Mouse (Mus musculus): Measurements from ENCODE around the gene Spindoc. TPM values are rescaled to one million over a fixed set of nuclear protein-coding genes. Genes with fewer than 3 reads are reported as not detected.
"Not testable (repeated sequence)": the region's sequence is repeated elsewhere in the genome, so short reads cannot be mapped to it uniquely, and the experiment has no call there.

Spindoc gene
- polyA plus RNA-seq, 1 experiment from 2014 or later = 34.6 TPM

- DNase-seq (ENCODE audit: low spot score) = no peak
- peaks cover 16% of the 10 kb centered on the region for H3K4me1 ChIP-seq (replicated peaks; ENCODE audit: control insufficient read depth, insufficient read depth, low read length)
- ATAC-seq (ENCODE audit: low FRiP score) = no peak
- H3K27me3 ChIP-seq (ENCODE audit: control insufficient read depth, insufficient read depth, low read length) = no peaks in the 10 kb centered on the region
- WGBS = 26% methylated on average over 22 of the region's 22 CpGs
- peak overlapping the region; percentile 89 for H3K4me2 ChIP-seq (replicated peaks; ENCODE audit: low read depth, low read length)
- H3K9me3 ChIP-seq (ENCODE audit: control insufficient read depth, low read length) = no peaks in the 10 kb centered on the region
- peak overlapping the region; percentile 94 for H3K27ac ChIP-seq (ENCODE audit: low read depth, low read length)
- H3K36me3 ChIP-seq (ENCODE audit: control insufficient read depth, insufficient read depth, low read length) = no peaks in the 10 kb centered on the region
- peak overlapping the region; percentile 99 for H3K9ac ChIP-seq (ENCODE audit: low read depth, low read length)
- peak overlapping the region; percentile 89 for H3K4me3 ChIP-seq (ENCODE audit: low read depth, low read length)
Measured at GRCm38 (mm10) chr19:7415916-7416833, 33.4 kb upstream of the Spindoc start.

GRCm38 (mm10) chr19:7412361-7412760 lies 29.6 kb upstream of the Spindoc start:
- ATAC-seq (ENCODE audit: low FRiP score) (no peak), DNase-seq (ENCODE audit: low spot score) (no peak)
- no peaks in the 10 kb centered on the region for H3K4me1 ChIP-seq (replicated peaks; ENCODE audit: control insufficient read depth, insufficient read depth, low read length)

GRCm38 (mm10) chr19:7404623-7405229 lies 21.9 kb upstream of the Spindoc start:
- DNase-seq (ENCODE audit: low spot score) (no peak), ATAC-seq (ENCODE audit: low FRiP score) (no peak)
- Histone ChIP-seq H3K27me3 (ENCODE audit: control insufficient read depth, insufficient read depth, low read length) (no peaks in the 10 kb centered on the region), H3K4me2 (replicated peaks; ENCODE audit: low read depth, low read length) (no peak overlapping the region), H3K4me3 (ENCODE audit: low read depth, low read length) (no peak overlapping the region), H3K9ac (ENCODE audit: low read depth, low read length) (no peak overlapping the region), H3K4me1 (replicated peaks; ENCODE audit: control insufficient read depth, insufficient read depth, low read length) (no peaks in the 10 kb centered on the region), H3K9me3 (ENCODE audit: control insufficient read depth, low read length) (no peaks in the 10 kb centered on the region), H3K27ac (ENCODE audit: low read depth, low read length) (no peak overlapping the region), H3K36me3 (ENCODE audit: control insufficient read depth, insufficient read depth, low read length) (no peaks in the 10 kb centered on the region)
- 83% methylated on average over 9 of the region's 9 CpGs for WGBS

More at GRCm38 (mm10) chr19:7412361-7412760, 29.6 kb upstream of the Spindoc start:
- H3K9ac ChIP-seq (ENCODE audit: low read depth, low read length) = no peak overlapping the region
- no peaks in the 10 kb centered on the region for H3K36me3 ChIP-seq (ENCODE audit: control insufficient read depth, insufficient read depth, low read length)
- no peak overlapping the region for H3K4me3 ChIP-seq (ENCODE audit: low read depth, low read length)
- H3K9me3 ChIP-seq (ENCODE audit: control insufficient read depth, low read length) = no peaks in the 10 kb centered on the region
- no peaks in the 10 kb centered on the region for H3K27me3 ChIP-seq (ENCODE audit: control insufficient read depth, insufficient read depth, low read length)
- no peak overlapping the region for H3K27ac ChIP-seq (ENCODE audit: low read depth, low read length)
- H3K4me2 ChIP-seq (replicated peaks; ENCODE audit: low read depth, low read length) = no peak overlapping the region
- WGBS = 52% methylated on average over 2 of the region's 2 CpGs

- H3K36me3 ChIP-seq (ENCODE audit: control insufficient read depth, insufficient read depth, low read length) = no peaks in the 10 kb centered on the region
- ATAC-seq (ENCODE audit: low FRiP score) = no peak
Measured at GRCm38 (mm10) chr19:7400635-7401034, 17.8 kb upstream of the Spindoc start.

GRCm38 (mm10) chr19:7398898-7399297 lies 16.1 kb upstream of the Spindoc start:
- not testable (repeated sequence) for ATAC-seq (ENCODE audit: low FRiP score); H3K36me3 ChIP-seq (ENCODE audit: control insufficient read depth, insufficient read depth, low read length); H3K4me3 ChIP-seq (ENCODE audit: low read depth, low read length); DNase-seq (ENCODE audit: low spot score); H3K9me3 ChIP-seq (ENCODE audit: control insufficient read depth, low read length); H3K4me2 ChIP-seq (replicated peaks; ENCODE audit: low read depth, low read length); H3K9ac ChIP-seq (ENCODE audit: low read depth, low read length); H3K4me1 ChIP-seq (replicated peaks; ENCODE audit: control insufficient read depth, insufficient read depth, low read length); H3K27ac ChIP-seq (ENCODE audit: low read depth, low read length); H3K27me3 ChIP-seq (ENCODE audit: control insufficient read depth, insufficient read depth, low read length)
- 38% methylated on average over 24 of the region's 24 CpGs for WGBS

More at GRCm38 (mm10) chr19:7400635-7401034, 17.8 kb upstream of the Spindoc start:
- no peaks in the 10 kb centered on the region for H3K9me3 ChIP-seq (ENCODE audit: control insufficient read depth, low read length)
- 85% methylated on average over 11 of the region's 11 CpGs for WGBS
- H3K4me2 ChIP-seq (replicated peaks; ENCODE audit: low read depth, low read length) = no peak overlapping the region
- no peaks in the 10 kb centered on the region for H3K27me3 ChIP-seq (ENCODE audit: control insufficient read depth, insufficient read depth, low read length)
- H3K9ac ChIP-seq (ENCODE audit: low read depth, low read length) = no peak overlapping the region
- no peak overlapping the region for H3K4me3 ChIP-seq (ENCODE audit: low read depth, low read length)
- no peaks in the 10 kb centered on the region for H3K4me1 ChIP-seq (replicated peaks; ENCODE audit: control insufficient read depth, insufficient read depth, low read length)
- DNase-seq (ENCODE audit: low spot score) = no peak
- no peak overlapping the region for H3K27ac ChIP-seq (ENCODE audit: low read depth, low read length)

- not testable (repeated sequence) for H3K9me3 ChIP-seq (ENCODE audit: control insufficient read depth, low read length); H3K4me2 ChIP-seq (replicated peaks; ENCODE audit: low read depth, low read length); H3K27me3 ChIP-seq (ENCODE audit: control insufficient read depth, insufficient read depth, low read length); H3K9ac ChIP-seq (ENCODE audit: low read depth, low read length); H3K36me3 ChIP-seq (ENCODE audit: control insufficient read depth, insufficient read depth, low read length); ATAC-seq (ENCODE audit: low FRiP score); H3K27ac ChIP-seq (ENCODE audit: low read depth, low read length); H3K4me1 ChIP-seq (replicated peaks; ENCODE audit: control insufficient read depth, insufficient read depth, low read length); H3K4me3 ChIP-seq (ENCODE audit: low read depth, low read length)
- 84% methylated on average over 7 of the region's 10 CpGs for WGBS
- peak; percentile 21 for DNase-seq (ENCODE audit: low spot score)
Measured at GRCm38 (mm10) chr19:7396867-7397826, 14.4 kb upstream of the Spindoc start.

GRCm38 (mm10) chr19:7388488-7388887 lies 5.7 kb upstream of the Spindoc start:
- H3K4me2 ChIP-seq (replicated peaks; ENCODE audit: low read depth, low read length) = no peak overlapping the region
- no peak overlapping the region for H3K4me3 ChIP-seq (ENCODE audit: low read depth, low read length)
- no peak for DNase-seq (ENCODE audit: low spot score)
- no peaks in the 10 kb centered on the region for H3K4me1 ChIP-seq (replicated peaks; ENCODE audit: control insufficient read depth, insufficient read depth, low read length)
- no peak for ATAC-seq (ENCODE audit: low FRiP score)
- no peak overlapping the region for H3K27ac ChIP-seq (ENCODE audit: low read depth, low read length)
- no peak overlapping the region for H3K9ac ChIP-seq (ENCODE audit: low read depth, low read length)
- H3K36me3 ChIP-seq (ENCODE audit: control insufficient read depth, insufficient read depth, low read length) = no peaks in the 10 kb centered on the region
- no peaks in the 10 kb centered on the region for H3K27me3 ChIP-seq (ENCODE audit: control insufficient read depth, insufficient read depth, low read length)
- no peaks in the 10 kb centered on the region for H3K9me3 ChIP-seq (ENCODE audit: control insufficient read depth, low read length)
- 87% methylated on average over 6 of the region's 6 CpGs for WGBS

GRCm38 (mm10) chr19:7386042-7386441 lies 3.2 kb upstream of the Spindoc start:
- H3K4me2 ChIP-seq (replicated peaks; ENCODE audit: low read depth, low read length) = no peak overlapping the region
- no peaks in the 10 kb centered on the region for H3K9me3 ChIP-seq (ENCODE audit: control insufficient read depth, low read length)
- no peaks in the 10 kb centered on the region for H3K27me3 ChIP-seq (ENCODE audit: control insufficient read depth, insufficient read depth, low read length)
- 29% methylated on average over 2 of the region's 2 CpGs for WGBS
- H3K4me3 ChIP-seq (ENCODE audit: low read depth, low read length) = no peak overlapping the region
- no peaks in the 10 kb centered on the region for H3K36me3 ChIP-seq (ENCODE audit: control insufficient read depth, insufficient read depth, low read length)
- ATAC-seq (ENCODE audit: low FRiP score) = no peak
- H3K27ac ChIP-seq (ENCODE audit: low read depth, low read length) = no peak overlapping the region
- DNase-seq (ENCODE audit: low spot score) = no peak
- no peak overlapping the region for H3K9ac ChIP-seq (ENCODE audit: low read depth, low read length)
- no peaks in the 10 kb centered on the region for H3K4me1 ChIP-seq (replicated peaks; ENCODE audit: control insufficient read depth, insufficient read depth, low read length)
